In genomic region chr6:119467785-119468059, GRCm38 (mm10) we compare ENCODE assay signal across 8 mouse cellular contexts. TPM values are rescaled to one million over a fixed set of nuclear protein-coding genes. Genes with fewer than 3 reads are reported as not detected.
DNase-seq lines count a peak whose midpoint lies in the region; ATAC-seq and TF ChIP-seq lines count a peak whose summit lies in the region.

No protein-coding gene starts in this region.

- H3K4me3 ChIP-seq in forebrain, embryonic 10.5 days: no peak overlapping the region
- H3K4me3 ChIP-seq in forebrain, embryonic 16.5 days (replicated peaks; ENCODE audit: low read length): no peak overlapping the region
- no peak overlapping the region for H3K4me3 ChIP-seq in kidney, postnatal 0 days (replicated peaks; ENCODE audit: low read depth, low read length)
- H3K4me3 ChIP-seq in heart, postnatal 0 days (ENCODE audit: low read depth, low read length): no peak overlapping the region

- TF ChIP-seq EP300 in heart, postnatal 0 days (IDR thresholded peaks at IDR 0.05; ENCODE audit: low read depth): no peak

- ATAC-seq in forebrain, embryonic 16.5 days: no peak
- ATAC-seq in kidney, postnatal 0 days (replicated peaks; ENCODE audit: low FRiP score, low read depth): no peak
- ATAC-seq in heart, postnatal 0 days (ENCODE audit: insufficient read depth, low read depth): peak; percentile 75
- ATAC-seq in inflammation-experienced regulatory T-cells, adult 6 months: no peak

- peak overlapping the region; percentile 51; the same call in 1 of the 2 replicates for H3K27ac ChIP-seq in forebrain, embryonic 10.5 days
- H3K27ac ChIP-seq in forebrain, embryonic 16.5 days (ENCODE audit: low read length): no peak overlapping the region
- H3K27ac ChIP-seq in kidney, postnatal 0 days: peak overlapping the region; percentile 20
- peak overlapping the region; percentile 85 for H3K27ac ChIP-seq in heart, postnatal 0 days (ENCODE audit: low read depth)

- H3K9me3 ChIP-seq in forebrain, embryonic 10.5 days: no peaks in the 10 kb centered on the region
- H3K9me3 ChIP-seq in forebrain, embryonic 16.5 days (ENCODE audit: control insufficient read depth, low read length): no peaks in the 10 kb centered on the region
- H3K9me3 ChIP-seq in kidney, postnatal 0 days (replicated peaks; ENCODE audit: low read length): no peaks in the 10 kb centered on the region
- H3K9me3 ChIP-seq in heart, postnatal 0 days (replicated peaks; ENCODE audit: control insufficient read depth, low read length): 0 out of 2 replicates have a peak, but pooled peaks cover 3% of the 10 kb centered on the region

- H3K27me3 ChIP-seq in forebrain, embryonic 10.5 days (ENCODE audit: poor library complexity, severe bottlenecking): no peaks in the 10 kb centered on the region
- H3K27me3 ChIP-seq in forebrain, embryonic 16.5 days (replicated peaks; ENCODE audit: control insufficient read depth, insufficient read depth, low read length): no peaks in the 10 kb centered on the region
- no peaks in the 10 kb centered on the region for H3K27me3 ChIP-seq in kidney, postnatal 0 days (ENCODE audit: insufficient read depth, low read length)
- H3K27me3 ChIP-seq in heart, postnatal 0 days (ENCODE audit: control insufficient read depth, insufficient read depth, low read length): no peaks in the 10 kb centered on the region

- H3K9ac ChIP-seq in forebrain, embryonic 16.5 days (replicated peaks; ENCODE audit: low read depth, low read length): no peak overlapping the region
- H3K9ac ChIP-seq in kidney, postnatal 0 days (ENCODE audit: low read depth, low read length): no peak overlapping the region
- H3K9ac ChIP-seq in heart, postnatal 0 days (replicated peaks; ENCODE audit: low read depth, low read length): 0 out of 2 replicates have a peak overlapping the region, but pooled peaks have one; percentile 4

- WGBS in forebrain, embryonic 10.5 days: 87% methylated on average over 2 of the region's 2 CpGs
- 83% methylated on average over 2 of the region's 2 CpGs for WGBS in forebrain, embryonic 16.5 days
- 79% methylated on average over 2 of the region's 2 CpGs for WGBS in kidney, postnatal 0 days
- 79% methylated on average over 2 of the region's 2 CpGs for WGBS in heart, postnatal 0 days

- DNase-seq in forebrain, embryonic 10.5 days (ENCODE audit: extremely low spot score, low spot score): no peak
- DNase-seq in kidney, postnatal 0 days (ENCODE audit: low spot score): no peak
- no peak for DNase-seq in kidney, postnatal 10 days
- DNase-seq in 416B (ENCODE audit: low read depth): peak; percentile 60
- peak; percentile 52 for DNase-seq in heart, postnatal 0 days (ENCODE audit: low spot score)
- DNase-seq in urinary bladder, postnatal 4 days (ENCODE audit: low spot score in 2 of 2): no peak

- H3K4me1 ChIP-seq in forebrain, embryonic 10.5 days: peaks cover 19% of the 10 kb centered on the region
- H3K4me1 ChIP-seq in forebrain, embryonic 16.5 days (replicated peaks; ENCODE audit: control insufficient read depth, insufficient read depth, low read length): no peaks in the 10 kb centered on the region
- H3K4me1 ChIP-seq in kidney, postnatal 0 days (replicated peaks; ENCODE audit: insufficient read depth, low read length): 0 out of 2 replicates have a peak, but pooled peaks cover 4% of the 10 kb centered on the region
- H3K4me1 ChIP-seq in heart, postnatal 0 days (ENCODE audit: control insufficient read depth, insufficient read depth): peaks cover 13% of the 10 kb centered on the region

- TF ChIP-seq CTCF in kidney, postnatal 0 days (IDR thresholded peaks at IDR 0.05; ENCODE audit: low read depth): peak; percentile 60
- TF ChIP-seq CTCF in heart, postnatal 0 days (IDR thresholded peaks at IDR 0.05; ENCODE audit: low read depth): peak; percentile 46

- peaks cover 2% of the 10 kb centered on the region; the same call in 1 of the 2 replicates for H3K36me3 ChIP-seq in forebrain, embryonic 10.5 days (replicated peaks)
- no peaks in the 10 kb centered on the region for H3K36me3 ChIP-seq in forebrain, embryonic 16.5 days (ENCODE audit: control insufficient read depth, insufficient read depth)
- no peaks in the 10 kb centered on the region for H3K36me3 ChIP-seq in kidney, postnatal 0 days (ENCODE audit: insufficient read depth, low read length)
- no peaks in the 10 kb centered on the region for H3K36me3 ChIP-seq in heart, postnatal 0 days (replicated peaks; ENCODE audit: control insufficient read depth, insufficient read depth, low read length)

- no peak overlapping the region for H3K4me2 ChIP-seq in forebrain, embryonic 16.5 days (ENCODE audit: low read length)
- H3K4me2 ChIP-seq in kidney, postnatal 0 days (ENCODE audit: low read length): no peak overlapping the region
- H3K4me2 ChIP-seq in heart, postnatal 0 days (ENCODE audit: low read depth, low read length): no peak overlapping the region

RNA-seq across cellular contexts. Expression of gene Fbxl14, which starts 11.7 kb away (rescaled TPM):
- 3.5 and 3.6 TPM in 2 replicates for polyA plus RNA-seq in forebrain, embryonic 10.5 days (2016; fragmentation: Nextera tagmentation; extraction: Ambion mirVana)
- 3.1 and 3.3 TPM in 2 replicates for polyA plus RNA-seq in forebrain, embryonic 16.5 days (2015; fragmentation: Nextera tagmentation; extraction: Ambion mirVana)
- polyA plus RNA-seq in kidney, postnatal 0 days (2015; fragmentation: Nextera tagmentation; extraction: Ambion mirVana): 5.1 and 5.3 TPM in 2 replicates
- 40.1 and 43.3 TPM in 2 replicates for total RNA-seq in heart, postnatal 0 days (2014; rRNA removed; ENCODE audit: low replicate concordance)
- polyA plus RNA-seq in heart, postnatal 0 days (2015; fragmentation: Nextera tagmentation; extraction: Ambion mirVana): 2.2 TPM in 2 replicates
- polyA plus RNA-seq in inflammation-experienced regulatory T-cells, adult 6 months (2017; shearing (Covaris generic)): 10 to 100 TPM; 13.8 to 15.1 (median 14.3) TPM

RNA-seq across cellular contexts. Expression of gene Adipor2, which starts 50.2 kb away (rescaled TPM):
- 37.1 and 38.8 TPM in 2 replicates for polyA plus RNA-seq in forebrain, embryonic 10.5 days (2016; fragmentation: Nextera tagmentation; extraction: Ambion mirVana)
- polyA plus RNA-seq in forebrain, embryonic 16.5 days (2015; fragmentation: Nextera tagmentation; extraction: Ambion mirVana): 40.9 and 47.4 TPM in 2 replicates
- 43.3 and 47.3 TPM in 2 replicates for polyA plus RNA-seq in kidney, postnatal 0 days (2015; fragmentation: Nextera tagmentation; extraction: Ambion mirVana)
- total RNA-seq in heart, postnatal 0 days (2014; rRNA removed; ENCODE audit: low replicate concordance): 55.0 and 62.5 TPM in 2 replicates
- 42.4 and 42.9 TPM in 2 replicates for polyA plus RNA-seq in heart, postnatal 0 days (2015; fragmentation: Nextera tagmentation; extraction: Ambion mirVana)
- 1 to 10 TPM; 9.3 to 9.7 (median 9.4) TPM for polyA plus RNA-seq in inflammation-experienced regulatory T-cells, adult 6 months (2017; shearing (Covaris generic))

Comparison
In these comparisons a context has a peak if more than half of its experiments do, and no peak if none do; other contexts are left out.
1. DNase-seq: peak in 416B (single experiment) and heart, postnatal 0 days (single experiment); none in forebrain, embryonic 10.5 days (single experiment), kidney, postnatal 0 days (single experiment), kidney, postnatal 10 days (single experiment) and urinary bladder, postnatal 4 days (0 of 2).